In genomic region chr7:12799554-12799953, GRCm38 (mm10) we compare ENCODE assay signal across 17 mouse cellular contexts. TPM values are rescaled to one million over a fixed set of nuclear protein-coding genes. Genes with fewer than 3 reads are reported as not detected.
"Had no signal": no experiment of that assay in that cellular context is flagged by ENCODE, and none has a peak within 500 bp of the region (broad histone marks: within the 10 kb centered on the region; RNA-seq: fewer than 3 reads in every experiment).

No protein-coding gene starts in this region.

- DNase-seq: kidney, postnatal 10 days; kidney, postnatal 36 days; layer of hippocampus, postnatal 36 days; liver, embryonic 13.5 days; lung, adult 2 months; lung, postnatal 14 days; lung, postnatal 4 days; midbrain, embryonic 14.5 days; right cerebral cortex, postnatal 25 days; spleen, adult 18-20 months; thymus, postnatal 25 days had no signal

- H3K9ac ChIP-seq: liver, embryonic 13.5 days; neural tube, embryonic 12.5 days; neural tube, embryonic 15.5 days; stomach, embryonic 15.5 days had no signal

- H3K36me3 ChIP-seq: neural tube, embryonic 12.5 days; stomach, embryonic 15.5 days had no signal

- H3K9me3 ChIP-seq: liver, embryonic 13.5 days; stomach, embryonic 15.5 days had no signal

- H3K4me3 ChIP-seq: left cerebral cortex, adult 2 months; liver, embryonic 13.5 days; neural tube, embryonic 12.5 days; neural tube, embryonic 15.5 days; stomach, embryonic 15.5 days had no signal

- H3K27ac ChIP-seq: left cerebral cortex, adult 2 months; liver, embryonic 13.5 days; neural tube, embryonic 12.5 days; neural tube, embryonic 15.5 days; stomach, embryonic 15.5 days had no signal

- H3K27me3 ChIP-seq: liver, embryonic 13.5 days; neural tube, embryonic 12.5 days; neural tube, embryonic 15.5 days; stomach, embryonic 15.5 days had no signal

- H3K4me1 ChIP-seq: neural tube, embryonic 12.5 days; stomach, embryonic 15.5 days had no signal

- H3K4me2 ChIP-seq: liver, embryonic 13.5 days; midbrain, embryonic 11.5 days; neural tube, embryonic 12.5 days; neural tube, embryonic 15.5 days; stomach, embryonic 15.5 days had no signal

RNA-seq across cellular contexts. Expression of gene Zscan18, which starts 3.9 kb away (rescaled TPM):
- total RNA-seq: liver, adult 2 months had no signal
